Mouse (Mus musculus) liver, embryonic 14.5 days (tissue): Measurements from ENCODE around the gene Atp6ap1.

Experiments
- CTCF ChIP-seq: IDR thresholded peaks from 2 replicates; pipeline ENCODE4 v1.5.1; 2016; ENCODE audit warnings: antibody characterized with exemption, low read depth, control low read depth
- EP300 ChIP-seq: IDR thresholded peaks from 2 replicates; pipeline ENCODE4 v1.6.1; 2016; ENCODE audit warnings: antibody characterized with exemption, low read depth

DNA sequence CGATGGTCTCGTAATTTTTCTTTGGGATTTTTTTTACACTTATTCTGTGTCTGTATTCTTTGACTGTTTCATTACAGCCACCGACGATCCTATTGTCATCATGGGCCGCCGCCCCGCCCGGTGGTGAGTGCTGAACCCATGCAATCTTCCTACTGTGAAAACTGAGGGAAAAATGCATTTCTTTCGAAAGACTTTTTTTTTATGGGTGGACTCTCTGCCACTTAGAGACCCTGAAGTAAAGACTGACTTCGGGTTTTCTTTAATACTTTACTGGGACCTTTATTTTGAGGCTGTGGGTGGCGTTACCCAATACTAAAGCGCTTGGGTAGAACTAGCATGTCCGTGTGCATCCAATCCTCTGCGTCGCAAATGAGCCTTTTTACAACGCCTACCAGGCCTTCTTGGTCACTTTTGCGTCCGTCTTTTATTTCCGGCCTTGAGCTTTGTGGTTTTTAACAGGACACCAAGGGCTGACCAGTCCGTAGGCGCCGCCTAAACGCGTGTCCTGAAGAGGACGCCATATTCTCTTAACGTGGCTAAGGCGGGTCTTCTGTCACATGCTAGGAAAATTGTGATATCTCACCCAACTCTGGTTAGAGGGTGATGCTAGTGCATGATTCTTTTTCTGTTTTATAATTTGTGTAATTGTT, 25.9 kb upstream of the Atp6ap1 start:
- TF ChIP-seq CTCF: no peak
- no peak for TF ChIP-seq EP300
